Mouse (Mus musculus) ES-CJ7 (cell line): ENCODE data around the gene Prdm15.

Experiments
- DNase-seq: peaks from one replicate; pipeline ENCODE4 v3.0.0; 2011; ENCODE audit warnings: low read depth, low spot score

The Prdm15 gene

GRCm38 (mm10) chr16:97851741-97852319, at the start of gene Prdm15:
Prdm15 (minus strand) TSS chr16:97851850.
- DNase-seq = peak; percentile 80

- DNase-seq = no peak
These were observed 45.8 kb upstream of the Prdm15 start for GRCm38 (mm10) chr16:97897346-97898024.

GRCm38 (mm10) chr16:97887762-97888161, 36.1 kb upstream of the Prdm15 start:
- no peak for DNase-seq

- no peak for DNase-seq
These were observed 32.0 kb upstream of the Prdm15 start for GRCm38 (mm10) chr16:97883696-97884095.

- no peak for DNase-seq
These were observed 31.2 kb upstream of the Prdm15 start for GRCm38 (mm10) chr16:97882891-97883290.

- peak; percentile 55 for DNase-seq
These were observed 27.5 kb upstream of the Prdm15 start for GRCm38 (mm10) chr16:97879134-97879533.

- no peak for DNase-seq
These were observed 25.9 kb upstream of the Prdm15 start for GRCm38 (mm10) chr16:97877502-97877901.

GRCm38 (mm10) chr16:97875101-97875500, 23.5 kb upstream of the Prdm15 start:
- no peak for DNase-seq

- no peak for DNase-seq
These were observed 22.7 kb upstream of the Prdm15 start for GRCm38 (mm10) chr16:97874376-97874775.

- DNase-seq = no peak
These were observed 21.0 kb upstream of the Prdm15 start for GRCm38 (mm10) chr16:97872657-97873056.

GRCm38 (mm10) chr16:97869193-97870102, 17.8 kb upstream of the Prdm15 start:
- no peak for DNase-seq

GRCm38 (mm10) chr16:97863932-97864467, 12.3 kb upstream of the Prdm15 start:
- no peak for DNase-seq

- no peak for DNase-seq
These were observed 4.4 kb upstream of the Prdm15 start for GRCm38 (mm10) chr16:97856050-97856449.

- DNase-seq = peak; percentile 51
These were observed 449 bp downstream of the Prdm15 start for GRCm38 (mm10) chr16:97851061-97851740.

GRCm38 (mm10) chr16:97850667-97851060, 986 bp downstream of the Prdm15 start:
- DNase-seq = peak; percentile 14

GRCm38 (mm10) chr16:97848832-97849231, 2.8 kb downstream of the Prdm15 start:
- no peak for DNase-seq

- no peak for DNase-seq
These were observed 6.4 kb downstream of the Prdm15 start for GRCm38 (mm10) chr16:97844967-97845937.

- no peak for DNase-seq
These were observed 19.5 kb downstream of the Prdm15 start for GRCm38 (mm10) chr16:97832154-97832553.

GRCm38 (mm10) chr16:97828207-97828606, 23.4 kb downstream of the Prdm15 start:
- DNase-seq = no peak

GRCm38 (mm10) chr16:97823311-97824007, 28.2 kb downstream of the Prdm15 start:
- no peak for DNase-seq
